Mouse (Mus musculus) lung, postnatal 36 days (tissue): ENCODE data around the gene Ceacam2.
"Not testable (repeated sequence)": the region's sequence is repeated elsewhere in the genome, so short reads cannot be mapped to it uniquely, and the experiment has no call there.

ENCODE experiments used
- DNase-seq: peaks from one replicate; pipeline ENCODE4 v3.0.0; 2022; ENCODE audit warnings: mixed read lengths

Ceacam2 gene

DNA sequence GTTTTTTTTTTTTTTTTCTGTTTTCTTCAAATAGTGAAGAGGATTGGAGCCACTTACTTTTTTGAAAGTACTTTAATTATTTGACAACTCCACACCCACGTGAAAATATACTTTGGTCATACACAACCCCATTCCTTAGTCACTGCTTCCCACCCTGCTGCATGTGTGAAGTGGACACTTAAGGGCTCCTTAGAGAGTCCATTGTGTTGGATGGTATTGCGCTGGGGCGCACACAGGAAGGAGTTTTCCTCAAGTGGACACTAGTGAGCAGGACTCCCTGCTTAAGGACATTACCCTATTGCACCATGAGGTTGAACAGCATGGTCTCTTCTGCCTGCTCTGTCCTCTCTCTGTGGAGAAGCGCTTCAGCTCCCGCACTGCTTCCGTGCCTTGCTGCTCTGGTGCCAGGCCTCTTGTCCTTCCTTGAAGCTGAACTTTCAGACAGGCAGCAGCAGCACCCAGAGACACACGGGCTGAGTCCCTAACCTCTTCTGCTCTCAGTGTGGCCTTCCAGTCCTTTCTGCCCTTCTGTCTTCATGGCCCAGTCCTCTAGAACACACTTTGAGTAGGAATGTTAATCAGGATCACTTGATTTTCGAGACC is 56.4 kb downstream of the Ceacam2 start:
- peak; percentile 47 for DNase-seq

DNA sequence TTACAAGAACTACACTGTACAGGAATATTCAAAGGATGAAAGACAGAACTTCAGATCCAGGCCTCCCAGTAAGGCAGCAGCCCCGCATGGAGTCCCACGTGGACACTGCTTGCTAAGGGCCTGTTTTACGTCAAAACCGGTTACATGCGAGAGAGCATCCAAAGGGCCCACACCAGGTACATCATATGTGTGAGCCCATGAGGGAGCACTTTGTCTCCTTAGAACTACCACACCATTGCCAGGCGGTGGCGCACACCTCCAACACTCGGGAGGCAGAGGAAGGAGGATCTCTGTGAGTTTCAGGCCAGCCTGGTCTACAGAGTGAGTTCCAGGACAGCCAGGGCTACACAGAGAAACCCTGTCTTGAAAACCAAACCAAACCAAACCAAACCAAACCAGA is 58.9 kb downstream of the Ceacam2 start:
- DNase-seq, result not testable (repeated sequence)

DNA sequence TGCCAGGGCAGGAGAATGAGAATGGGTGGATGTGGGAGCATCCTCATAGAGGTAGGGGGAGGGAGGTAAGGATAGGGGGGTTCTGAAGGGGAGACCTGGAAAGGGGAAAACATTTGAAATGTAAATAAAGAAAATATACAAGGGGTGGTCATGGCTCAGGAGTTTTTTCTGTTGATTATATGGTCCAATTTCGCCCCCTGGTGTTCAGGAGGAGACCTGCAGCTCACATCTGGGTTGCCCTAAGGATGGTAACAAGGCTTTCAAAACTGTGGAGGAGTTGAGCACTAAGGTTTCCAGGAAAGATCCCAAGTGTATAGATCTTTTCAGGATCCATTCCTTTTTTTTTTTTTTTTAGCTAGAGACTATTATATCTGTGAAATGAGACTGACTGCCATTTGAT is 60.2 kb downstream of the Ceacam2 start:
- peak; percentile 81 for DNase-seq

DNA sequence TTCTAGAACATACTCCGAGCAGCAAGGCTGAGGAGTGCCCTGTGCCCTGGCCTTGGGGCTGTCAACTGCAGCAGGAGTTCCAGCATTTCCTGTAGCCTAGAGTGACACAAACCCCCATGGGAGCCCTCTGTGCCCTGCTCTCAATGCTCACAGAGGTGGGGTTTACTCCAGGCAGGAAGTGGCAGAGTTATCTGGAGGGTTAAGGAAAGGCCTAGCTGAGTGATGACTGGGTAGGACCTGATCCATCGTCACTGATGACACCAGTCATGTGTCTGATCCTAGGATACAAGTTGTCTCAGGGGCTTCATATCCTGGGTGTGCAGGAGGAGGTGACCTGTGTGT is 61.9 kb downstream of the Ceacam2 start:
- DNase-seq, result not testable (repeated sequence)

DNA sequence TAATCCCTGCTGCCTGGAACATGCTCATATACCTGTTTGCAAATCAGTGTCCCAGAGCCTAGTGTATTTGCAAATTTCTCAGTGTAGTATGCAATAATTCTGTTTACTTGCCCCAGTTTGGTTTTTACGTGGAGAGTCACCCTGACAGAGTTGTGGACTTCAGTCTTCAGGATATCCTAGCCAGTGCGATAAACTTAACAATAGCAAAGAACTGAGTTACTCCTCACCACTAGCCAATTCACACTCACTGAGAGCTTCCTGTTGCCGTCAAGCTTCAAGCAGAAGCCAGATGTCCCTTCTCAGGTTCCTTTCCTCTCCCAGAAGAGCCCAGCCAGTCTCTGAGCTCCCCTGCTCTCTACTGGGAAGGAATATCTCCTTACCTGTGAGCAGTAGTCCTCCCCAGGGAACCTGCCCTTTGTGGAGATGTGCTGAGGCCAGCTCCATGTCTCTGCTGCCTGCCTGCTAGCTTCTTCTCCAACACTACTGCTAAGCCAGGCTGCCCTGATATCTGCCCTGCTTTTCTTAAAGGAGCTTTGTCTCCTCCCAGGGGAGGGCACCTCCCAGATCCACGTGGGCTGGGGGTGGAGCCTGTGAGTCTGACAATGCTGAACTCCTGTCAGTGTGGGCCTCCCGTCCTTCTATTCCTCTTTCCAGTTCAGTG is 62.4 kb downstream of the Ceacam2 start, which contains the start of gene Ceacam1:
Ceacam1 (minus strand) TSS at position 513 of the 661 bp plus-strand sequence.
- DNase-seq, result peak; percentile 92

DNA sequence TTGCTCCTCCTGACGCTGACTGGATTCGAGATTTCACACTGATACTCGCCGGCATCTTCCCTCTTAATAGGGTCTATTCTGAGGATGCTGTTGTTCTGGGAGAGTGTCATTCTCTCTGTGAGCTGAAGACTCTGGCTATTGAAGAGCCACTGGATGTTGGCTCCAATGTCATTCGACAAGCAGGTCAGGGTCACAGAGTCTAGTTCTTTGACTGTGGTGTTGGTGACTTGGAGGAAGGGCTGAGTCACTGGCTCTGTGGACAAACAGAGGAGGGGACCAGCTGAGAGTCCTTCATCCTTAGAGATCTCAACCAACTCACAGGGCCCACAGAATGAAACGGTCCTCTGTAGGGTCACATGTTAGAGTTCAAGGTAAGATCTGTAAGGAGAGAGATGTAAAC is 67.8 kb downstream of the Ceacam2 start:
- not testable (repeated sequence) for DNase-seq
